Comparison of ENCODE assay signal across 14 mouse cellular contexts in the genomic region with DNA sequence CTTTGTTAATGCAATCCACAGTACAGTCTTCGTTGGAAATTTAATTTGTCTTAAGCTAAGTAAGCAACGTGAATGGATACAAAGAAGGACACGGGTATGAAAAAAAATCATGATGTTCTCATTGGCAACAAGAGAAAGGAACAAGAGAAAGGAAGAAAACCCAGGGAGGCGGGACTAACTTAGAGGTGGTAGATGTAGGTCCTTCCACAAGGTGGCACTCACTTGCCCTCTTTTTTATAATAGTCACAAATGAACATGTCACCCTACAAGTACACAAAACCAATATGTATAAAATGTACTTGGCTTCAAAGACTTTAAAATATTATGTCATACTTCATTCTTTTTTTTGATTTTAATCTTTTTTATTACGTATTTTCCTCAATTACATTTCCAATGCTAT.
DNase-seq lines count a peak whose midpoint lies in the region; ATAC-seq and TF ChIP-seq lines count a peak whose summit lies in the region.
"Had no signal": no experiment of that assay in that cellular context is flagged by ENCODE, and none has a peak within 500 bp of the region (broad histone marks: within the 10 kb centered on the region; RNA-seq: fewer than 3 reads in every experiment).

No protein-coding gene starts in this region.

- 0 out of 2 replicates have a peak, but pooled peaks have one; percentile 17 for TF ChIP-seq CTCF in hindbrain, postnatal 0 days (IDR thresholded peaks at IDR 0.05; ENCODE audit: low read depth)
- peak; percentile 34 for TF ChIP-seq CTCF in lung, embryonic 14.5 days (IDR thresholded peaks at IDR 0.05; ENCODE audit: low read depth)

- H3K27me3 ChIP-seq in hindbrain, postnatal 0 days (ENCODE audit: insufficient read depth, low read length), result no peaks in the 10 kb centered on the region
- no peaks in the 10 kb centered on the region for H3K27me3 ChIP-seq in hindbrain, embryonic 14.5 days (ENCODE audit: control insufficient read depth, insufficient read depth, low read length)
- no peaks in the 10 kb centered on the region for H3K27me3 ChIP-seq in lung, embryonic 14.5 days (ENCODE audit: insufficient read depth, low read length)
- H3K27me3 ChIP-seq: lung, embryonic 15.5 days had no signal

- H3K4me3 ChIP-seq in hindbrain, postnatal 0 days (ENCODE audit: low read length), result no peak overlapping the region
- H3K4me3 ChIP-seq in hindbrain, embryonic 14.5 days (replicated peaks; ENCODE audit: low read length), result no peak overlapping the region
- no peak overlapping the region for H3K4me3 ChIP-seq in lung, embryonic 14.5 days (ENCODE audit: low read depth, low read length)
- H3K4me3 ChIP-seq: lung, embryonic 15.5 days had no signal

- no peaks in the 10 kb centered on the region for H3K36me3 ChIP-seq in hindbrain, postnatal 0 days (ENCODE audit: insufficient read depth, low read length)
- H3K36me3 ChIP-seq in hindbrain, embryonic 14.5 days (replicated peaks; ENCODE audit: control insufficient read depth, insufficient read depth), result no peaks in the 10 kb centered on the region
- H3K36me3 ChIP-seq in lung, embryonic 14.5 days (ENCODE audit: insufficient read depth), result no peaks in the 10 kb centered on the region
- H3K36me3 ChIP-seq: lung, embryonic 15.5 days had no signal

- no peak for ATAC-seq in hindbrain, postnatal 0 days
- ATAC-seq in hindbrain, embryonic 14.5 days (ENCODE audit: low FRiP score), result no peak
- ATAC-seq in lung, embryonic 14.5 days (ENCODE audit: insufficient read depth), result no peak
- ATAC-seq: Patski had no signal

- H3K4me1 ChIP-seq in hindbrain, postnatal 0 days (ENCODE audit: insufficient read depth, low read length), result no peaks in the 10 kb centered on the region
- no peaks in the 10 kb centered on the region for H3K4me1 ChIP-seq in hindbrain, embryonic 14.5 days (replicated peaks; ENCODE audit: control insufficient read depth, insufficient read depth, low read length)
- H3K4me1 ChIP-seq in lung, embryonic 14.5 days (ENCODE audit: insufficient read depth), result no peaks in the 10 kb centered on the region
- H3K4me1 ChIP-seq: lung, embryonic 15.5 days had no signal

- no peaks in the 10 kb centered on the region for H3K9me3 ChIP-seq in hindbrain, postnatal 0 days (ENCODE audit: low read length)
- H3K9me3 ChIP-seq in hindbrain, embryonic 14.5 days (ENCODE audit: control insufficient read depth, low read length), result no peaks in the 10 kb centered on the region
- no peaks in the 10 kb centered on the region for H3K9me3 ChIP-seq in lung, embryonic 14.5 days (ENCODE audit: low read depth, low read length)
- H3K9me3 ChIP-seq: lung, embryonic 15.5 days had no signal

- no peak overlapping the region for H3K27ac ChIP-seq in hindbrain, postnatal 0 days
- H3K27ac ChIP-seq in hindbrain, embryonic 14.5 days, result no peak overlapping the region
- H3K27ac ChIP-seq in lung, embryonic 14.5 days (ENCODE audit: low read depth), result no peak overlapping the region
- H3K27ac ChIP-seq: lung, embryonic 15.5 days had no signal

- no peak overlapping the region for H3K4me2 ChIP-seq in hindbrain, postnatal 0 days (ENCODE audit: low read depth, low read length)
- no peak overlapping the region for H3K4me2 ChIP-seq in hindbrain, embryonic 14.5 days (replicated peaks)
- no peak overlapping the region for H3K4me2 ChIP-seq in lung, embryonic 14.5 days
- H3K4me2 ChIP-seq: lung, embryonic 15.5 days had no signal

- 74% methylated on average over 5 of the region's 5 CpGs for WGBS in hindbrain, postnatal 0 days
- WGBS in hindbrain, embryonic 14.5 days, result 71% methylated on average over 5 of the region's 5 CpGs
- WGBS in lung, embryonic 14.5 days, result 65% methylated on average over 5 of the region's 5 CpGs

- DNase-seq in hindbrain, postnatal 0 days (ENCODE audit: low spot score), result no peak
- no peak for DNase-seq in hindbrain, embryonic 14.5 days (ENCODE audit: low spot score)
- DNase-seq in lung, embryonic 14.5 days, result peak; percentile 23
- DNase-seq in lung, postnatal 4 days, result no peak
- peak; percentile 27 for DNase-seq in Muller cell, postnatal 12 days (ENCODE audit: inconsistent ontology term)
- peak; percentile 42 for DNase-seq in brain, adult 2 months (ENCODE audit: low read depth, low spot score)
- DNase-seq in cerebellum, postnatal 36 days, result no peak
- no peak for DNase-seq in c-Kit-positive CD71-positive TER-119-positive erythroid progenitor cells, embryonic 14.5 days (ENCODE audit: low spot score)
- DNase-seq: embryo, embryonic 11 days; gastrocnemius, postnatal 36 days; heart, postnatal 36 days; right cerebral cortex, postnatal 4 days had no signal

- H3K9ac ChIP-seq in hindbrain, postnatal 0 days (replicated peaks; ENCODE audit: low read length), result no peak overlapping the region
- H3K9ac ChIP-seq in hindbrain, embryonic 14.5 days, result no peak overlapping the region
- H3K9ac ChIP-seq in lung, embryonic 14.5 days, result no peak overlapping the region
- H3K9ac ChIP-seq: lung, embryonic 15.5 days had no signal

Comparison
In these comparisons a context has a peak if more than half of its experiments do, and no peak if none do; other contexts are left out.
1. DNase-seq: peak in lung, embryonic 14.5 days (single experiment), Muller cell, postnatal 12 days (single experiment) and brain, adult 2 months (single experiment); none in hindbrain, postnatal 0 days (single experiment), hindbrain, embryonic 14.5 days (single experiment), lung, postnatal 4 days (0 of 2), cerebellum, postnatal 36 days (0 of 2) and c-Kit-positive CD71-positive TER-119-positive erythroid progenitor cells, embryonic 14.5 days (single experiment).